Mouse (Mus musculus) liver, embryonic 14 days (tissue): Measurements from ENCODE around the gene Zfp120. TPM values are rescaled to one million over a fixed set of nuclear protein-coding genes. Genes with fewer than 3 reads are reported as not detected.

Source experiments
- polyA plus RNA-seq: library from polyadenylated mRNA; depleted of rRNA; stranded (reverse); fragments of >200 nt; gene quantifications from 2 replicates; pipeline ENCODE4 v1.2.3, GENCODE M21; 2012; rRNA removed

Gene Zfp120
- polyA plus RNA-seq: 1.1 TPM in 2 replicates

DNA sequence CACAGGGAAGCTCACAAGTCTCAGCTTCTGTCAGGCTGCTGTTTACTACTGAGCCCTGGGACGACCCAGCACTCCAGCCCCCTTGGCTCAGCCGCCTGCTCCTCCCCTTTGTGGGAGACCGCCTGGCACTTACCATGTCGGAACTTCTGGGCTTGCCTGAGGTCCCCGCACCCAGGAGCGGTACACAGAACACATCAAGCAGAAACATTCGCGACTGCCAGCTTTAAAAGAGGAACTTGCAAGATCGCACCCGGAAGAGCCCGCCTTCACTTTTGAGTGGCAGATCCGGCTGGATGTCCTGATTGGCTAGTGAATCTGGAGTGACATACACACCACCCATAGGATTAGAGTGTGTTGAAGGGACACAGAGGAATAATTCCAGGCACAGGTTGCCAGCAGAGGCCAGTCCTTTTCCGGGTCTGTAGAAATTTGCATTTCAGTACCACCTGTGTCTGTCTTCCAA, at the start of gene Zfp120:
Gene Zfp120, minus strand, starts transcription at position 274 of the 463 bp plus-strand sequence.

DNA sequence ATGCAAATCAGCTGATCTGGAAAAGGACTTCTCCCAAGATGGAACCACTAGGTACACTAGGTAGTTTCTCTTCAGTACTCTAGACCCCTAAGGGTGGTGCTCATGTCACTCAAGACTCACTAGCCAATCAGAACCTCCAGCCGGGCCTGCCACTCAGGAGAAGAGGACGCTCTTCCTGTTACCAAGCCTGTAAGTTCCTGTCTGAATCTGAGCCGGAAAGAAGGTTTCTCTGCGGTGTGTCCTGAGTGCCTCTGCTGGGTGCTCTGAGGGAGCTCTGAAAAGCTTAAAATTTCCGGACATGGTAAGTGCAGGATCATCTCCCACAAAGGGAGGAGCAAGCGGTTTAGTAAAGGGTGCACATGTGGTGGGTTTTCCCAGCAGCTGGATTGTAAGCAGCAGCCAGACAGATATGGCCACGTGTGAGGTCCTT, 45.1 kb upstream of the Zfp120 start, which contains the start of gene Gm14139:
Gene Gm14139, plus strand, starts transcription at position 186 of the 430 bp plus-strand sequence.

DNA sequence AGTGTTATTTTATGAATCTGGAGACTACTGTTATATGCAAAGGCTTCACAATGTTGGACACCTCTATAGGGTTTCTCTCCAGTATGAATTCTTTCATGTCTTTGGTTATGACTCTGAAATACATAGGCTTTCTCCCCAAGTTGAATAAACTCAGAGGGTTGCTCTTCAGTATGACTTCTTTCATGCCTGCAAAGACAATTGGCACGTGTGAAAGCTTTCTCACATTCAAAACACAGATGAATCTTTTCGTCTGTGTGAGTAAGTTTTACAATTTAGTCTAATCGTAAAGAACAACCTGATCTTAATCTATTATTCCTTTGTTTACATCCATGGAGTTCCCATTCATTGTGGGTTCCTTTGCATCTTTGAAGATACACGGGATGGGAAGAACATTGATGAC, 43.1 kb upstream of the Zfp120 start, which contains the start of gene Gm10770:
Gene Gm10770, minus strand, starts transcription at position 101 of the 400 bp plus-strand sequence.

Other genes starting within 250 kb of the Zfp120 start
- not detected in 2 replicates for gene Gm10770, start 43.0 kb upstream of the Zfp120 start, polyA plus RNA-seq
- 0.02 and 0.03 TPM in 2 replicates for gene Gm14139, start 45.0 kb upstream of the Zfp120 start, polyA plus RNA-seq
- 0.24 TPM in 2 replicates for gene Zfp937, start 81.4 kb upstream of the Zfp120 start, polyA plus RNA-seq
- 0.70 and 0.81 TPM in 2 replicates for gene Gm21994, start 118.9 kb upstream of the Zfp120 start, polyA plus RNA-seq
- gene Gm14124, start 120.8 kb upstream of the Zfp120 start, polyA plus RNA-seq: not detected in 2 replicates
- gene Gm10130, start 187.0 kb upstream of the Zfp120 start, polyA plus RNA-seq: not detected in 2 replicates
- 0.38 and 0.47 TPM in 2 replicates for gene 3300002I08Rik, start 226.1 kb upstream of the Zfp120 start, polyA plus RNA-seq